8 mouse cellular contexts compared by ENCODE assay signal in genomic region chr19:47461838-47462237, GRCm38 (mm10). TPM values are rescaled to one million over a fixed set of nuclear protein-coding genes. Genes with fewer than 3 reads are reported as not detected.
A peak's percentile ranks its signal among the peaks of the same experiment; 100 is the strongest.
DNase-seq lines count a peak whose midpoint lies in the region; ATAC-seq and TF ChIP-seq lines count a peak whose summit lies in the region.

No protein-coding gene starts in this region.

- H3K27ac ChIP-seq in forebrain, embryonic 13.5 days, result no peak overlapping the region
- H3K27ac ChIP-seq in forebrain, embryonic 14.5 days (ENCODE audit: low read depth, low read length), result no peak overlapping the region
- no peak overlapping the region for H3K27ac ChIP-seq in layer of hippocampus, adult 2 months
- no peak overlapping the region for H3K27ac ChIP-seq in embryonic facial prominence, embryonic 15.5 days (replicated peaks)
- H3K27ac ChIP-seq in liver, embryonic 14.5 days, result no peak overlapping the region

- H3K4me2 ChIP-seq in forebrain, embryonic 13.5 days, result peak overlapping the region; percentile 94; the same call in 1 of the 2 replicates
- no peak overlapping the region; the same call in 1 of the 2 replicates for H3K4me2 ChIP-seq in forebrain, embryonic 14.5 days (ENCODE audit: low read length)
- H3K4me2 ChIP-seq in embryonic facial prominence, embryonic 15.5 days (replicated peaks), result peak overlapping the region; percentile 82
- no peak overlapping the region for H3K4me2 ChIP-seq in liver, embryonic 14.5 days (ENCODE audit: low read depth)

- 0 out of 2 replicates have a peak overlapping the region, but pooled peaks have one; percentile 77 for H3K4me3 ChIP-seq in forebrain, embryonic 13.5 days
- H3K4me3 ChIP-seq in forebrain, embryonic 14.5 days (ENCODE audit: low read depth, low read length), result no peak overlapping the region
- H3K4me3 ChIP-seq in layer of hippocampus, adult 2 months, result no peak overlapping the region
- H3K4me3 ChIP-seq in embryonic facial prominence, embryonic 15.5 days (replicated peaks), result peak overlapping the region; percentile 83; the same call in 1 of the 2 replicates
- no peak overlapping the region for H3K4me3 ChIP-seq in liver, embryonic 14.5 days (ENCODE audit: insufficient read depth in 1 of 2, low read depth in 2 of 2, low read length in 2 of 2)

- WGBS in forebrain, embryonic 13.5 days, result 96% methylated on average over 3 of the region's 3 CpGs
- 94% methylated on average over 3 of the region's 3 CpGs for WGBS in forebrain, embryonic 14.5 days
- WGBS in embryonic facial prominence, embryonic 15.5 days, result 93% methylated on average over 3 of the region's 3 CpGs
- 84% methylated on average over 3 of the region's 3 CpGs for WGBS in liver, embryonic 14.5 days (ENCODE audit: insufficient replicate concordance)

- peak; percentile 54 for TF ChIP-seq CTCF in layer of hippocampus, adult 2 months (conservative IDR thresholded peaks at IDR 0.05)
- TF ChIP-seq CTCF in liver, embryonic 14.5 days (IDR thresholded peaks at IDR 0.05; ENCODE audit: low read depth), result peak; percentile 46; the same call in 1 of the 2 replicates

- no peaks in the 10 kb centered on the region for H3K9me3 ChIP-seq in forebrain, embryonic 13.5 days (replicated peaks)
- H3K9me3 ChIP-seq in forebrain, embryonic 14.5 days (replicated peaks; ENCODE audit: control insufficient read depth, low read length), result no peaks in the 10 kb centered on the region
- no peaks in the 10 kb centered on the region; the same call in 1 of the 2 replicates for H3K9me3 ChIP-seq in embryonic facial prominence, embryonic 15.5 days (replicated peaks)
- H3K9me3 ChIP-seq in liver, embryonic 14.5 days (ENCODE audit: control insufficient read depth, low read length), result no peaks in the 10 kb centered on the region; the same call in 1 of the 2 replicates

- H3K4me1 ChIP-seq in forebrain, embryonic 13.5 days, result peaks cover 54% of the 10 kb centered on the region
- peaks cover 16% of the 10 kb centered on the region for H3K4me1 ChIP-seq in forebrain, embryonic 14.5 days (ENCODE audit: control insufficient read depth, insufficient read depth, low read length)
- H3K4me1 ChIP-seq in embryonic facial prominence, embryonic 15.5 days, result peaks cover 70% of the 10 kb centered on the region
- H3K4me1 ChIP-seq in liver, embryonic 14.5 days (replicated peaks; ENCODE audit: control insufficient read depth in 2 of 2, insufficient read depth in 2 of 2, low read length in 1 of 2), result peaks cover 4 to 40% of the 10 kb centered on the region in 2 experiments; a peak in 3 of 4 replicates

- H3K27me3 ChIP-seq in forebrain, embryonic 13.5 days, result no peaks in the 10 kb centered on the region
- no peaks in the 10 kb centered on the region for H3K27me3 ChIP-seq in forebrain, embryonic 14.5 days (replicated peaks; ENCODE audit: control insufficient read depth, insufficient read depth, low read length)
- H3K27me3 ChIP-seq in embryonic facial prominence, embryonic 15.5 days, result no peaks in the 10 kb centered on the region
- H3K27me3 ChIP-seq in liver, embryonic 14.5 days (ENCODE audit: control insufficient read depth, insufficient read depth, low read length), result peaks cover 29% of the 10 kb centered on the region

- TF ChIP-seq EP300 in liver, embryonic 14.5 days (IDR thresholded peaks at IDR 0.05; ENCODE audit: low read depth), result no peak

- no peak overlapping the region for H3K9ac ChIP-seq in forebrain, embryonic 13.5 days
- no peak overlapping the region for H3K9ac ChIP-seq in forebrain, embryonic 14.5 days (ENCODE audit: low read length)
- H3K9ac ChIP-seq in embryonic facial prominence, embryonic 15.5 days, result no peak overlapping the region
- no peak overlapping the region for H3K9ac ChIP-seq in liver, embryonic 14.5 days (replicated peaks)

- DNase-seq in forebrain, embryonic 14.5 days (ENCODE audit: low spot score), result no peak
- no peak for DNase-seq in layer of hippocampus, adult 2 months (ENCODE audit: low spot score in 2 of 2)
- no peak for DNase-seq in layer of hippocampus, adult 8-10 months (ENCODE audit: low spot score in 2 of 2)
- no peak for DNase-seq in liver, embryonic 14.5 days (ENCODE audit: low read depth in 3 of 3, low spot score in 3 of 3)
- DNase-seq in right cerebral cortex, postnatal 36 days (ENCODE audit: low spot score in 2 of 2), result no peak
- DNase-seq in ovary, postnatal 36 days (ENCODE audit: low spot score), result no peak

- 0 out of 2 replicates have a peak, but pooled peaks cover 7% of the 10 kb centered on the region for H3K36me3 ChIP-seq in forebrain, embryonic 13.5 days (ENCODE audit: poor library complexity, severe bottlenecking)
- no peaks in the 10 kb centered on the region for H3K36me3 ChIP-seq in forebrain, embryonic 14.5 days (ENCODE audit: control insufficient read depth, insufficient read depth, low read length)
- no peaks in the 10 kb centered on the region for H3K36me3 ChIP-seq in embryonic facial prominence, embryonic 15.5 days
- H3K36me3 ChIP-seq in liver, embryonic 14.5 days (replicated peaks; ENCODE audit: control insufficient read depth, insufficient read depth, low read depth), result no peaks in the 10 kb centered on the region

- ATAC-seq in forebrain, embryonic 13.5 days, result no peak
- no peak for ATAC-seq in forebrain, embryonic 14.5 days
- ATAC-seq in embryonic facial prominence, embryonic 15.5 days (ENCODE audit: insufficient number of reproducible peaks, low FRiP score, low TSS enrichment, low read depth), result no peak
- no peak for ATAC-seq in liver, embryonic 14.5 days (ENCODE audit: insufficient read depth)

RNA-seq across cellular contexts. Expression of gene Sh3pxd2a, which starts 2.4 kb away (rescaled TPM):
- polyA plus RNA-seq in forebrain, embryonic 13.5 days (2015; fragmentation: Nextera tagmentation; extraction: Ambion mirVana), result 3.0 and 3.6 TPM in 2 replicates
- polyA plus RNA-seq in forebrain, embryonic 14.5 days (2014; fragmentation: Nextera tagmentation; extraction: Ambion mirVana), result 3.0 and 3.4 TPM in 2 replicates
- 10 to 100 TPM; 33.0 to 35.4 TPM for total RNA-seq in layer of hippocampus, adult 2 months (2021)
- total RNA-seq in layer of hippocampus, adult 8-10 months (2022), result 10 to 100 TPM; 31.8 to 34.5 (median 32.9) TPM
- 15.8 and 16.0 TPM in 2 replicates for polyA plus RNA-seq in embryonic facial prominence, embryonic 15.5 days (2015; fragmentation: Nextera tagmentation; extraction: Ambion mirVana)
- 1.2 and 1.6 TPM in 2 replicates for polyA plus RNA-seq in liver, embryonic 14.5 days (2012; rRNA removed)
- 0.50 and 0.67 TPM in 2 replicates for polyA plus RNA-seq in liver, embryonic 14.5 days (2014; fragmentation: Nextera tagmentation; extraction: Ambion mirVana)

Comparison
In these comparisons a context has a peak if more than half of its experiments do, and no peak if none do; other contexts are left out.
1. H3K4me2 ChIP-seq: peak in forebrain, embryonic 13.5 days (single experiment) and embryonic facial prominence, embryonic 15.5 days (single experiment); none in forebrain, embryonic 14.5 days (single experiment) and liver, embryonic 14.5 days (single experiment).
2. H3K4me3 ChIP-seq: peak in forebrain, embryonic 13.5 days (single experiment) and embryonic facial prominence, embryonic 15.5 days (single experiment); none in forebrain, embryonic 14.5 days (single experiment), layer of hippocampus, adult 2 months (single experiment) and liver, embryonic 14.5 days (0 of 2).